Mouse (Mus musculus) embryonic facial prominence, embryonic 12.5 days (tissue): ENCODE results near the gene Nxph4. TPM values are rescaled to one million over a fixed set of nuclear protein-coding genes. Genes with fewer than 3 reads are reported as not detected.

Experiments used
- ATAC-seq: fragments of 200-750 bp; cut with Nextera tagmentation; 2 replicates; pipeline ENCODE4 v1.8.0; 2017; ENCODE audit not compliant: insufficient number of reproducible peaks, insufficient read depth, low FRiP score, low TSS enrichment
- H3K27ac ChIP-seq: fragments of 300-500 bp; sonication (generic); 2 replicates; pipeline ENCODE4 v1.5.1; 2016; ENCODE audit warnings: mild to moderate bottlenecking
- H3K27me3 ChIP-seq: fragments of 300-500 bp; sonication (generic); 2 replicates; pipeline ENCODE4 v1.6.1; 2016; ENCODE audit warnings: mild to moderate bottlenecking, moderate library complexity
- H3K36me3 ChIP-seq: fragments of 300-500 bp; sonication (generic); 2 replicates; pipeline ENCODE4 v1.6.1; 2016; ENCODE audit warnings: mild to moderate bottlenecking
- H3K4me1 ChIP-seq: fragments of 300-500 bp; sonication (generic); 2 replicates; pipeline ENCODE4 v1.6.1; 2016
- H3K4me2 ChIP-seq: fragments of 300-500 bp; sonication (generic); replicated peaks from 2 replicates; pipeline ENCODE4 v1.6.1; 2016; ENCODE audit warnings: mild to moderate bottlenecking, moderate library complexity
- H3K4me3 ChIP-seq: fragments of 300-500 bp; sonication (generic); 2 replicates; pipeline ENCODE4 v1.5.1; 2016; ENCODE audit warnings: mild to moderate bottlenecking
- H3K9ac ChIP-seq: fragments of 300-500 bp; sonication (generic); 2 replicates; pipeline ENCODE4 v1.6.1; 2016; ENCODE audit warnings: mild to moderate bottlenecking, moderate library complexity
- H3K9me3 ChIP-seq: fragments of 300-500 bp; sonication (generic); 2 replicates; pipeline ENCODE4 v1.6.1; 2016; ENCODE audit warnings: mild to moderate bottlenecking, moderate library complexity
- WGBS: fragments of 180-500 bp; shearing (Covaris S2); methylation state at CpG from one replicate; pipeline ENCODE4 v1.1.7; 2016; 5-methylcytosine and 5-hydroxymethylcytosine counted together
- polyA plus RNA-seq: library from polyadenylated mRNA; unstranded; fragments of >200 nt; fragmentation: Nextera tagmentation; extraction: Ambion mirVana; gene quantifications from 2 replicates; pipeline ENCODE4 v1.2.1, GENCODE M21; 2016

The Nxph4 gene
- polyA plus RNA-seq, 1 experiment from 2014 or later = 6.5 TPM

DNA sequence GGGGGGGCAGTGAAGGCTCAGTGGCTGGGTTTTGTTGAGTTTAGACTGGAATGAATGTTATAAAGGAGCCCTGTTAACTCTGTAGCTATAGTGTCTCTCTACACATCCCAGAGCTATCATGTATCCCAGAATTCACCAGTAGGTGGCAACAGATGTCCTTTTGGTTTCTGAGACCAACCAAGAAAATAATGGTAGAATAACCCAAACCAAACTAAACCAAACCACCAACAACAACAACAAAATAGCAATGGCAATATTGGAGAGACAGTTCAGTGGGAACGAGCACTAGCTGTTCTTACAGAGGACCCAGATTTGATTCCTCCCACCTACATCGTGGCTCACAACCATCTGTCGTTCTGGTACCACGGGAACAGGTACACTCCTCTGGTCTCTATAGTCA, 55.2 kb downstream of the Nxph4 start:
- H3K27me3 ChIP-seq = no peaks in the 10 kb centered on the region
- H3K4me2 ChIP-seq = no peak overlapping the region
- no peak overlapping the region for H3K4me3 ChIP-seq
- no peak; the same call in 1 of the 2 replicates for ATAC-seq
- no peaks in the 10 kb centered on the region for H3K9me3 ChIP-seq
- H3K27ac ChIP-seq = no peak overlapping the region
- H3K4me1 ChIP-seq = no peaks in the 10 kb centered on the region
- no peak overlapping the region for H3K9ac ChIP-seq
- WGBS = 94% methylated on average over 4 of the region's 4 CpGs
- H3K36me3 ChIP-seq = peaks cover 54% of the 10 kb centered on the region

DNA sequence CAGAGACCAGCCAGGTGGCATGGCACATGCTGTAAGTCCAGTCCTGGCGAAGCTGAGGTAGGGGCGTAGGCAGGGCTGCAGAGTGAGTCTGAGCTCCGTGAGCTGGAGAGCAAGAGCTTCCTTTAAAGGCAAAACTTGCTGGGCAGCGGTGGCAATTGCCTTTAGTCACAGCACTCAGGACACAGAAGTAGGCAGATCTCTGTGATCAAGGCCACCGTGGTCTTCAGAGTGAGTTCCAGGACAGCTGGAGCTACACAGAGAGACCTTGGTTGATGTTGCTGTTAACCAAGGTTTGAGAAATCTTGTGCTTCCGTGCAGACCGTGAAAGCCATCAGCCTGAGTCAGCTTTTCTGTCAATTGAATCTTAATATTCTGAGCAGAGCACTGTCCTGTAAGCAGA, 57.1 kb downstream of the Nxph4 start:
- 86% methylated on average over 7 of the region's 7 CpGs for WGBS
- no peaks in the 10 kb centered on the region for H3K9me3 ChIP-seq
- no peak overlapping the region for H3K27ac ChIP-seq
- H3K4me3 ChIP-seq = no peak overlapping the region
- ATAC-seq = no peak
- no peaks in the 10 kb centered on the region for H3K4me1 ChIP-seq
- H3K4me2 ChIP-seq = no peak overlapping the region
- no peak overlapping the region for H3K9ac ChIP-seq
- no peaks in the 10 kb centered on the region for H3K27me3 ChIP-seq
- H3K36me3 ChIP-seq = peaks cover 44% of the 10 kb centered on the region

DNA sequence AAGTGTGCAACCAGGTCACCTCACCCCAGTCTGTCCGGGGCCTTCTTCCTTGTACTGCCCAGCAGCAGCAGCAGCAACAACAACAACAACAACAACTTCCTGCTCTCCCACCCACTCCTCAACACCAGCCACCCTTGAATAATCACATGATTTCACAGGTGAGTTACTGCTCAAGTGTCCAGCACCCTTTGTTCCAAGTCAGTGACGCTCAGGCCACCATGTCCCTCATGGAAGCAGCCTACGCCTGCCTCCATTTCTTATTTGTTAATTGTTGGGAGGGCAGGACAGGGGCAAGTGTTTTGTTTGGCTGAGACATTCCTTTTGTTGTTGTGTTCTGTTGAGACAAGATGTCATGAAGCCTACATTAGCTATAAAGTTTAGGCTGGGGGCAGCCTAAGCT, 57.8 kb downstream of the Nxph4 start:
- Histone ChIP-seq H3K27me3 (no peaks in the 10 kb centered on the region), H3K9me3 (no peaks in the 10 kb centered on the region), H3K4me3 (no peak overlapping the region), H3K27ac (no peak overlapping the region), H3K4me2 (no peak overlapping the region), H3K9ac (no peak overlapping the region), H3K36me3 (peaks cover 38% of the 10 kb centered on the region), H3K4me1 (peaks cover 1% of the 10 kb centered on the region; the same call in 1 of the 2 replicates)
- ATAC-seq = no peak
- 88% methylated on average over 3 of the region's 3 CpGs for WGBS

Other genes starting within 250 kb of the Nxph4 start
- 17.2 and 23.3 TPM in 2 replicates for gene Mbd6, start 245.5 kb downstream of the Nxph4 start, polyA plus RNA-seq
- gene Mars, start 222.8 kb downstream of the Nxph4 start, polyA plus RNA-seq = 138 and 142 TPM in 2 replicates
- gene Arhgap9, start 212.6 kb downstream of the Nxph4 start, polyA plus RNA-seq = 1.8 and 2.6 TPM in 2 replicates
- gene Gli1, start 192.6 kb downstream of the Nxph4 start, polyA plus RNA-seq = 15.5 and 16.4 TPM in 2 replicates
- gene Inhbe, start 180.1 kb downstream of the Nxph4 start, polyA plus RNA-seq = 0.03 TPM in 1 of 2 replicates, not detected in the other
- 0.09 TPM in 1 of 2 replicates, not detected in the other for gene Inhbc, start 164.1 kb downstream of the Nxph4 start, polyA plus RNA-seq
- gene R3hdm2, start 154.2 kb downstream of the Nxph4 start, polyA plus RNA-seq = 44.9 and 53.0 TPM in 2 replicates
- 5.9 and 7.9 TPM in 2 replicates for gene Stac3, start 32.9 kb downstream of the Nxph4 start, polyA plus RNA-seq
- 2.9 and 3.4 TPM in 2 replicates for gene Ndufa4l2, start 19.6 kb downstream of the Nxph4 start, polyA plus RNA-seq
- 82.4 and 88.2 TPM in 2 replicates for gene Shmt2, start 12.1 kb downstream of the Nxph4 start, polyA plus RNA-seq
- 115 TPM in 2 replicates for gene Lrp1, start 86.6 kb upstream of the Nxph4 start, polyA plus RNA-seq
- gene Stat6, start 108.4 kb upstream of the Nxph4 start, polyA plus RNA-seq = 13.0 and 13.3 TPM in 2 replicates
- 9.0 and 11.9 TPM in 2 replicates for gene Nemp1, start 132.3 kb upstream of the Nxph4 start, polyA plus RNA-seq
- gene Nab2, start 134.0 kb upstream of the Nxph4 start, polyA plus RNA-seq = 18.8 and 19.5 TPM in 2 replicates
- gene Myo1a, start 170.6 kb upstream of the Nxph4 start, polyA plus RNA-seq = 0.20 and 0.58 TPM in 2 replicates
- gene Tac2, start 189.9 kb upstream of the Nxph4 start, polyA plus RNA-seq = 1.2 and 2.1 TPM in 2 replicates
- gene Zbtb39, start 205.0 kb upstream of the Nxph4 start, polyA plus RNA-seq = 4.8 and 5.2 TPM in 2 replicates
- 0.48 and 0.70 TPM in 2 replicates for gene Gpr182, start 217.2 kb upstream of the Nxph4 start, polyA plus RNA-seq
- not detected in 2 replicates for gene Rdh1, start 225.2 kb upstream of the Nxph4 start, polyA plus RNA-seq
- 0.09 TPM in 1 of 2 replicates, not detected in the other for gene Rdh16f1, start 225.2 kb upstream of the Nxph4 start, polyA plus RNA-seq
- 0.09 TPM in 1 of 2 replicates, not detected in the other for gene Rdh9, start 241.8 kb upstream of the Nxph4 start, polyA plus RNA-seq